Mouse (Mus musculus): ENCODE data around the gene Pkd1.

- TF ChIP-seq POLR2A (IDR thresholded peaks at IDR 0.05; ENCODE audit: low read depth, low read length) (no peak), CTCF (IDR thresholded peaks at IDR 0.05; ENCODE audit: borderline replicate concordance, insufficient read depth, low read length) (no peak)
These were observed 17.6 kb downstream of the Pkd1 start for GRCm38 (mm10) chr17:24567034-24567779.
